In the genomic region with DNA sequence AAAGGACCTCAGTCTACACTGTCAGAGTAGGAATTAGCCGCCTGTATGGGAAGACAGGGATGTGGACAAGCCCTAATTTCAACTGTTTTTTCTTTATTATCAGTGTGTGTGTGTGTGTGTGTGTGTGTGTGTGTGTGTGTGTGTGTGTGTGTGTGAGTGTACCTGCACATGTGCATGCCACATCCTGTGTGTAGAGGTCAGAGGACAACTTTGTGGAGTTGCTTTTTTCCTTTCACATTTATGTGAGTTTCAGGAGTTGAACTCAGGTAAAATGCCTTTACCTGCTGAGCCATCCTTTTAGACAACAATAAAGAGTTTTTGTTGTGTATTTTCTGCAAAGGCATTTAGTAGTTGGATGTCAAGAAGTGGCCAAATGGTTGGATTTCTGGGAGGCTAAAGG, we compare ENCODE assay signal across 13 mouse cellular contexts.
"Had no signal": no experiment of that assay in that cellular context is flagged by ENCODE, and none has a peak within 500 bp of the region (broad histone marks: within the 10 kb centered on the region; RNA-seq: fewer than 3 reads in every experiment).

No protein-coding gene starts in this region.

- H3K4me3 ChIP-seq: midbrain, embryonic 10.5 days; midbrain, embryonic 13.5 days; midbrain, embryonic 15.5 days; neural tube, embryonic 12.5 days; stomach, embryonic 15.5 days had no signal

- H3K4me1 ChIP-seq: midbrain, embryonic 10.5 days; midbrain, embryonic 13.5 days; midbrain, embryonic 15.5 days; neural tube, embryonic 12.5 days; stomach, embryonic 15.5 days had no signal

- H3K36me3 ChIP-seq: midbrain, embryonic 10.5 days; midbrain, embryonic 13.5 days; midbrain, embryonic 15.5 days; neural tube, embryonic 12.5 days; stomach, embryonic 15.5 days had no signal

- H3K27me3 ChIP-seq: midbrain, embryonic 13.5 days; midbrain, embryonic 15.5 days; neural tube, embryonic 12.5 days; stomach, embryonic 15.5 days had no signal

- ATAC-seq: midbrain, embryonic 13.5 days; midbrain, embryonic 15.5 days had no signal

- H3K4me2 ChIP-seq: lung, embryonic 14.5 days; midbrain, embryonic 13.5 days; midbrain, embryonic 15.5 days; neural tube, embryonic 12.5 days; stomach, embryonic 15.5 days had no signal

- DNase-seq: lung, adult 18-20 months; lung, embryonic 14.5 days; lung, postnatal 10 days; lung, postnatal 4 days; right cerebral cortex, postnatal 14 days; thymus, postnatal 14 days; thymus, postnatal 36 days had no signal

- H3K27ac ChIP-seq: midbrain, embryonic 10.5 days; midbrain, embryonic 13.5 days; midbrain, embryonic 15.5 days; neural tube, embryonic 12.5 days; stomach, embryonic 15.5 days; stomach, postnatal 0 days had no signal

- H3K9ac ChIP-seq: lung, embryonic 14.5 days; midbrain, embryonic 13.5 days; midbrain, embryonic 15.5 days; neural tube, embryonic 12.5 days; stomach, embryonic 15.5 days had no signal

- H3K9me3 ChIP-seq: midbrain, embryonic 10.5 days; midbrain, embryonic 13.5 days; midbrain, embryonic 15.5 days; neural tube, embryonic 12.5 days; stomach, embryonic 15.5 days had no signal
